Mouse (Mus musculus) cerebral cortex, adult 2 months (tissue): Measurements from ENCODE around the gene Tdg.

Source experiments
- WGBS: fragments of 180-500 bp; shearing (Covaris S2); methylation state at CpG from one replicate; pipeline ENCODE4 v1.1.7; 2018; 5-methylcytosine and 5-hydroxymethylcytosine counted together

The Tdg gene

DNA sequence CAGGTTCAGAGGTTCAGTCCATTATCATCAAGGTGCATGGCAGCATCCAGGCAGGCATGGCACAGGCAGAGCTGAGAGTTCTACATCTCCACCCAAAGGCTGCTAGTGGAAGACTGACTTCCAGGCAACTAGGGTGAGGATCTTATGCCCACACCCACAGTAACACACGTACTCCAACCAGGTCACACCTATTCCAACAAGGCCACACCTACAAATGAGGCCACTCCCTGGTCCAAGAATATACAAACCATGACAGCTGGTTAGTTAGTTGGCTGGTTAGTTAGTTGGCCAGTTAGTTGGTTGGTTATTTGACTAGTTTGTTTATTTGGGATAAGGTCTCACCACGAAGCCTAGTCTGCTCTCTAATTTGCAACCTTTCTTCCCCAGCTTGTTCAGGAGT lies 33.7 kb downstream of the Tdg start:
- WGBS, result 78% methylated on average over 2 of the region's 2 CpGs

- WGBS, result 48% methylated on average over 3 of the region's 3 CpGs
Observed at GRCm38 (mm10) chr10:82665951-82666350, 36.3 kb downstream of the Tdg start.

GRCm38 (mm10) chr10:82666436-82667234 lies 37.0 kb downstream of the Tdg start:
- WGBS, result 12% methylated on average over 22 of the region's 22 CpGs

- 79% methylated on average over 6 of the region's 6 CpGs for WGBS
Observed at GRCm38 (mm10) chr10:82670205-82670604, 40.6 kb downstream of the Tdg start.

DNA sequence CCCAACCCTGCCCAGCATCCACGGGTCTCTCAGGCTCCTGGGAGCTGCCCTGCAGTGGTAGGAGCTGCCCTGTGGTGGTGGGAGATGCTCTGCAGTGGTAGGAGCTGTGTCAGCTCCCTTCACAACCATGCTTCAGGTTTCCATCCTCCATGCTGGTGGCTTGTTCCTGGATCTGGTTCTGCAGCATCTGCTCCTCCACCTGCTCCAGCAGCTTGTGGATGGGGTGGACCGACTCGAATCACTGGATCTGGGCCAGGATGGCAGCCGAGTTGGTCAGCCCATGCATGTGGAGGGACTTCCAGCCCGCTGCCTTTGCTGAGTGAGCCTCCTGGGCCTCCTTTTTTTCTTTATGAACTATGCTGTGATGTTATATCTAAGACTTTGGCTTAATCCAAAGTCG lies 47.3 kb downstream of the Tdg start:
- 55% methylated on average over 6 of the region's 6 CpGs for WGBS

DNA sequence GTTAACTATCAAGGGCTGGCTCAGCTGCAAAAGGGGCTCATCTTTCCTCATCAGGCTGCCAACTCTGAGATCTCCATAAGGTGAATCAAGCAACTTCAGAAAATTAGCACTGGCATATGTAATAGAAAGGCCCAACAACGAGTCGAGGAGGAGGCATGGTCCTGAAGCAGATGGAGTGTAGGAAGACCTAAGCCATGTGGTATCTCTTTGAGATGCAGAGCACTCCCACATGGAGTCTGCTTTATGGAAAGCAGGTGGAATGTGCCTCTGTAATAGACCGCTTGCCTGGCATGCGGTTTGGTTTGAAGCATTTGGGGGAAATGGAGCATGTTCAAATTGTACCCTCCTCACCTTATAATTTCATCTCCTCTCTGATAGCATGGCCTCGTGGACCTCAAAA lies 51.1 kb downstream of the Tdg start:
- 49% methylated on average over 5 of the region's 5 CpGs for WGBS

DNA sequence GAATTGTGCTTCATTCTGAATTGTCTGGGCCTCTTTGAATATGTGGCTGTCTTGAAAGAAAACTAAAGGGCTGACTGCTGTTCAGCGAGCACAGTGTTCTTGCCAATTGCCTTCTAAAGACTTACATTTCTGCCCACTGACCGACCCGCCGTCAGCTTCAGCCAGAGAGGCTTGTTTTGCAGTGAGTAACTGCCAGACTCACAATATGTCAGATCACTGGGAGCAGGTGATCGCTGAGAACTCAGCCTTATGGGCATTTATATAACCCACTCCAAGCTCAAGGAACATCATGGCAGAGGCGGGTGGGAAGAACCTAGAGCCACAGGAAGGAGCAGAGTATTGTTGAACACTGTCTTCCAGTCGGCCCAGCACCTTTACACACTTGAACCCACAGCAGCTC lies 52.0 kb downstream of the Tdg start:
- 34% methylated on average over 7 of the region's 7 CpGs for WGBS

DNA sequence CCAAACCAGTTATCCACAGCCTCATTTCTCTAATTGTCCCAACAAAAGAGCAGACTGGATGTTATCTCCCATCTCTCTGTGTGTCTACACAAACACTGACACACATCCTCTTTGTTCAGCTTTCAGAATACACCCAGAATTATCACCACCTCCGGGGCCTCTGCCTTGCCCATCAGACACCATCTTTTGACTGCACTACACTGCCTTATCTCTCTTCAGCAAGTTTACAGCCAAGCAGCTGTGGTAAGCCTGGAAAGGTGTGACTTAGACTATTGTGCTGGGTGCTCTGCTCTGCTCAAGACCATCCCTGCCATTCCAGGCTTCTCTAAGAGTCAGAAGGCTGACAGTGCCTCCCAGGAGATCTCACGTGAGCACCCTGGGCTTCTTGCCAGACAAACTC lies 55.8 kb downstream of the Tdg start:
- WGBS, result 65% methylated on average over 2 of the region's 2 CpGs

DNA sequence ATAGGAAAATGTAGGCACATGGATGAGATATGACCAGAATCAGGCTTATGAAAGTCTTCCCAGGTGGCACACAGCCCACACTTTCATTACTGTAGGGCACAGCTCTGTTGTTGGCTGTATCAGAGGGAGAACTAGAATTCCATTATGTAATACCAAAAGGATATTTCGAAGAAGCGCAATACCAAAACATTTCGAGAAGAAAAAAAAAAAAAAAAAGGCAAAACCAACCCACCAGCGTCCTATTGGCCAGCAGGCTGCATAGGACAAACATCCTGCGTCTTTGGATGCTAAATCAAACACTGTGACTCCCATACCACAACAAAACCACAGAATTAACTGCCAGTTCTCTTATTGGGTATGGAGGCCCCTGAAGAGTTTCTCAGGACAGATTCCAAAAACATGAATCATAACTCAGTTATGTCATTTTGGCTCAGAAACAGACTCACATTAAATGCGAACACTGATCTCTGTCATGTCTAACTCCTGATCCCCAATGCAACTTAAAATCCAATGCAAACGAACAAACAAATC lies 60.1 kb downstream of the Tdg start:
- 43% methylated on average over 7 of the region's 7 CpGs for WGBS

GRCm38 (mm10) chr10:82690494-82690893 lies 60.9 kb downstream of the Tdg start, which contains the start of gene Glt8d2:
Gene Glt8d2 (minus strand): TSS chr10:82690650.
- WGBS, result 4% methylated on average over 14 of the region's 14 CpGs

DNA sequence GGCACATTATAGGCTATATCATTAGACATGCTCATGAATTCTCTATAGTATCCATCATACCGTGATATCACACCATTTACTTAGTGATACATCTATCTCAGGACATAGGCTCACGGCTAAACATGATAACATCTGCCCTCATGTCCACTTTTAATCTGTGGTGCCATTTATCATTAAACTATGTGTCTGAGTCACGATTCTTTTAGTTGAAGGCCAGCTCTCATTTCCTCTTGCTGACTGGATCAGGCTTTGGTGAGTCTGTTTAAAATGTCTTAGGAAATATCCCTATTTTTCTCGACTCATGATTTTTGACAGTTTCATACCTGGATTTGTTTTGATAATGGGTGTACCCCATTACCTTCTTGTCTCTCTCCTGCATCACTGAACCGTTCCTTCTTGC lies 66.3 kb downstream of the Tdg start, which contains the start of gene Hcfc2:
Gene Hcfc2, plus strand, starts transcription at position 205 of the 400 bp plus-strand sequence.
- 84% methylated on average over 5 of the region's 5 CpGs for WGBS

- WGBS, result 71% methylated on average over 4 of the region's 4 CpGs
Observed at GRCm38 (mm10) chr10:82696453-82697079, 66.9 kb downstream of the Tdg start.

DNA sequence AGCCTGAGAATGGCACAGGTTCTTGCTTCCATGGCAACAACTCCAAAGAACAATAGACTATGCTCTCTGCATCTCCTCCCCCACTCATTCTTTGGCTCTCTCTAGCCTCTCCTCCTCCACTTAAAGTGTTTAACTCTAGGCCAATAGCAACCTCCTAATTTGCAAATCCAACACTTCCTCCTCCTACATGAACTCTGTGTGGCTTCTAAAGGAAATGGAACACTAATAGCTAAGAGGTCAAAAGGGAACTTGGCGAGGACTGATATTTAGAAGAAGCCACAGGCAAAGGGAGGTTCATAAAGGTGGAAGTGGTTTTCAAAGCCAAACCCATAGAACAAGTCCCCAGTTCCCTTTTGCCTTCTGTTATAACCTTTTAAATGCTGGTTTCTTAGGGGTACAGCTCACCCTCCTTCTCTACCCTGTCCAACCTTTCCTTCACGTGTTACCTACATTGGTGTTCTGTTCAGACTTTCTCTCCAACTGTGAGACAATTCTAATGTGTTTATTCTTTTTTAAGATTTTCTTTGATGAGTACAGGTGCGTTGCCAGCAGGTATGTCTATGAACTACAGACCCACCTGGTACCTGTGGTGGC lies 67.8 kb downstream of the Tdg start:
- WGBS, result 81% methylated on average over 3 of the region's 3 CpGs

DNA sequence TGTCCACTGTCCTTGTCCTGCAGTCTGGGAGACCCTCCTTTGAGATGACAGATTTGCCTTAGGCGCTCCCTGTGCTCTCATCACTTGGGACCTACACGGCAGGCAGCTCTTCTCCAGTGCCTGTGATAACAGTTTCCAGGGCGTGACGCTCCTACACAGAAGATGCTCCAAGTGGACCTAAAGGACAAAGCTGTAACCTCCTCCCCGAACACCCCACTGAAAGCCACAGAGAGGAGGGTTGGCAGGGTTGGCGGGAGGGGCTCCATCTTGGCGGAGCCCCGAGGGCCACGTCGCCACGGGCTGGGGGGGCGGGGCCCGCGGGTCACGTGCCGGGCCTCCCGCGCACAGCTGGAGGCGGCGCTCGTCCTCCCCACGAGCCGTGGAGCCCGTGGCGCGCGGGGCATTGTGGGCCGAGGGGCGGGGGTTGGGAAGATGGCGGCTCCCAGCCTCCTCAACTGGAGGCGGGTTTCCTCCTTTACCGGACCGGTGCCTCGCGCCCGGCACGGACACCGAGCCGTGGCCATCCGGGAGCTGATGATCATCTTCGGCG lies 69.2 kb downstream of the Tdg start:
- under 1% methylated on average over 42 of the region's 42 CpGs for WGBS

DNA sequence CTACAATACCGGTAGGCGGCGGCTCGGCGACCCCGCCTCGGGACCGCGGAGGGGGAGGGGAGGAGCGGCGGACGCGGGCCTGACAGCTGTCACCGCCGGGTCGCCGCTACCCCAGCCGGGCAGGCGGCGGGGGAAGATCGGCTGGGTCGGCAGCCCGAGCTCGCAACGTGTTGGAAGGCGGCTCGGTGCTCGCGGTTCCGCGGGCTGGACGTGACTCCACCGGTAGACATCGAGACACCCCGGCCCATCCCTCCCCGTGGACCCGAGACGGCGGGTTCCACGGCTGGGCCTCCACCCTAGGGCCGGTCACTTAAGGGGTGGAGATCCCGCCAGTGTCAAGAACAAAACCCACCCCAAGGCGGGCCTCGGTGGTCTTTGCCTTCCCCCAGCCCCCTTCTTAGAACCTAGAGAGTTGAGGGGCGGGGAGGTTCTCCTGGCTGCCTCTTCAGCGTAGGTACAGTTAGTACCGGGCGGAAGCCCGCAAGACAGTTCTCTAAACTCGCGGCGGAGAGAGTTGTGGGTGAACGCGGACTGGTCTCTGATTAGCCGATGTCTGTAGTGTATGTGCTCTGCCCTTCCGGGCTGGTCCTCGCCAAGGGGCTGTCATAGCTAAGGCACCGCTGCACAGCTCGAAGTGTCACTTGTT lies 69.8 kb downstream of the Tdg start:
- WGBS, result under 1% methylated on average over 59 of the region's 59 CpGs
